Mouse (Mus musculus): ENCODE data around the gene Rorb. TPM values are rescaled to one million over a fixed set of nuclear protein-coding genes. Genes with fewer than 3 reads are reported as not detected.

Gene Rorb
- 13.1 and 17.1 TPM in 2 replicates for polyA plus RNA-seq (2015; fragmentation: Nextera tagmentation; extraction: Ambion mirVana)

DNA sequence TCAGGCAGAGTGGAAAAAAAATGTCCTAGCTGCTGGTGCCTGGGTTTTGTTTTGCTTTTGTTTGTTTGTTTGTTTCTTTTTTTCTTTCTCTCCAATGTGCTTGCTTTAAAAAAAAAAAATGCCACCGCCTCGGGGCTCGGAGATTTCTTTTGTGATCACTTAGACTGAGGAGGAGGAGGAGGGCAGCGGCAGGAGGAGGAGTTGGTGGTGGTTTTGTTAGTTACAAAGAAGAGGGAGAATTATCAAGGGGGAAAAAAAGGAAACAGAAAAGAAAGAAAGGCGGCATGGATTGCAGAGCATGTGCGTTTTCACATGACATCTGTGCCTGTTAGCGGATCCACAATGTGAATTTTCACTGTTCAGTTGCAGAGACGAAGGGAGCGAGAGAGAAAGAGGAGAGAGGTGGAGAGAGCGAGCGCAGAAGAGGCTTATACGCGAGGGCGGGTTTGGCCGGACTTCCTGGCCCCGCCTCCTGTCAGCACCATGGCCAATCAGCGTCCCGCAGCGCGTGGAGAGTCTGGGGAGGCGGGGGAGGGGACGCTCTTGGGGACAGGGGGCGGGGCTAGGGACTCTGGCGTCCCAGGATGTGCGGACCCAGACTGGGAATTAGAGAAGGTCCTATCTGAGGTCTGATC lies at the start of gene Rorb:
TSS of gene Rorb (minus strand) at position 404 of the 635 bp plus-strand sequence.
- peak within 1 kb of the TSS; percentile 80 for H3K27ac ChIP-seq
- WGBS, result under 1% methylated on average over 25 of the region's 25 CpGs
- peak within 1 kb of the TSS; percentile 73 for H3K9ac ChIP-seq
- peak within 1 kb of the TSS; percentile 94 for H3K4me2 ChIP-seq
- peak within 1 kb of the TSS; percentile 73 for H3K4me3 ChIP-seq
- H3K9me3 ChIP-seq, result no peaks in the 10 kb centered on the region
- H3K36me3 ChIP-seq (replicated peaks), result no peaks in the 10 kb centered on the region
- H3K4me1 ChIP-seq, result peaks cover 30% of the 10 kb centered on the region
- no peaks in the 10 kb centered on the region for H3K27me3 ChIP-seq (replicated peaks)
- ATAC-seq (replicated peaks), result peak; percentile 98

GRCm38 (mm10) chr19:19148847-19149246 lies 37.9 kb upstream of the Rorb start:
- H3K4me1 ChIP-seq, result peaks cover 6% of the 10 kb centered on the region; the same call in 1 of the 2 replicates
- no peaks in the 10 kb centered on the region for H3K27me3 ChIP-seq (replicated peaks)
- H3K4me3 ChIP-seq, result no peak overlapping the region
- WGBS, result 51% methylated on average over 6 of the region's 6 CpGs
- no peaks in the 10 kb centered on the region for H3K36me3 ChIP-seq (replicated peaks)
- no peak overlapping the region for H3K9ac ChIP-seq
- H3K27ac ChIP-seq, result no peak overlapping the region
- 0 out of 2 replicates have a peak overlapping the region, but pooled peaks have one; percentile 9 for H3K4me2 ChIP-seq
- H3K9me3 ChIP-seq, result no peaks in the 10 kb centered on the region
- ATAC-seq (replicated peaks), result peak; percentile 74

DNA sequence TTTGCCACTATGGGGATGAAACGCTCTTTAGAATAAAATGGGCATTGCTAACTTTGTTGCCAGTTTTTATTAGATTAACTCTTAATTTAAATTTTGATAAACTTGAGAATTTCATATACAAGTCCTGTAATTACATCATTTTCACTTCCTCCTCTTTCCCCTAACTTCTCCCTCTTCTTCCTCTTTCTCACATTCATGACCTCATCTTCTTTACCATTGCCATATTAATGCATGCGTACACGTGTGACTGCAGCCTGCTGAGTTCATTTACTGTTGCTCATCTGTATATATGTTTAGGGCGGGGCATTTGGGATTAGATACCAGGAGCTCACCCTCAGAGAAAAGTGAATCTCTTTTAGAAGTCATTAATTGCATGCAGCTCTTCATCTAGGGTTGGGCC lies 33.5 kb upstream of the Rorb start:
- 85% methylated on average over 4 of the region's 4 CpGs for WGBS
- ATAC-seq (replicated peaks), result no peak
- Histone ChIP-seq H3K27ac (no peak overlapping the region), H3K4me1 (peaks cover 6% of the 10 kb centered on the region; the same call in 1 of the 2 replicates), H3K9ac (no peak overlapping the region), H3K4me2 (no peak overlapping the region), H3K9me3 (no peaks in the 10 kb centered on the region), H3K27me3 (replicated peaks) (no peaks in the 10 kb centered on the region), H3K4me3 (no peak overlapping the region), H3K36me3 (replicated peaks) (no peaks in the 10 kb centered on the region)

DNA sequence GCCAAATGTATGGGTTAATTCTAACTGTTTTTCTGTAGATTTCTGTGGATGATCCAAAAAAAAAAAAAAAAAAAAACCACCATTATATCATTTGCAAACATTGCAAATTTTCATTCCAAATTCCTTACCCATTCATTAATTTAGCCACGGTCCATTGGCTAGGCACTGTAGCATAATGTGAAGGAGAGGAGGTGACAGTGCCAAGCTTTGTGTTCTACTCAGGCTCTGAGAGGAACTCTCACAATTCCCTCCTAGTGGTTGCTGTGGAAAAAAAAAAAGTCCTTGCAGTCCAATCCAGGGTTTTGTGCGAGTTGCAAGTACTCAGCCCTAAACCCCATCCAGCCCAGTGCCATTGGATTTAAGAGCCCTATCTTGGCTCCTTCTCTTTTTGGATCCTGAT lies 25.9 kb upstream of the Rorb start:
- no peaks in the 10 kb centered on the region for H3K4me1 ChIP-seq
- H3K4me3 ChIP-seq, result no peak overlapping the region
- H3K27me3 ChIP-seq (replicated peaks), result no peaks in the 10 kb centered on the region
- no peak overlapping the region for H3K27ac ChIP-seq
- no peaks in the 10 kb centered on the region for H3K9me3 ChIP-seq
- ATAC-seq (replicated peaks), result no peak
- H3K36me3 ChIP-seq (replicated peaks), result no peaks in the 10 kb centered on the region
- no peak overlapping the region for H3K4me2 ChIP-seq
- no peak overlapping the region for H3K9ac ChIP-seq
- 54% methylated on average over 2 of the region's 2 CpGs for WGBS

- 96% methylated on average over 2 of the region's 2 CpGs for WGBS
- no peak overlapping the region for H3K27ac ChIP-seq
- H3K9me3 ChIP-seq, result no peaks in the 10 kb centered on the region
- H3K27me3 ChIP-seq (replicated peaks), result no peaks in the 10 kb centered on the region
- no peak overlapping the region for H3K9ac ChIP-seq
- H3K4me1 ChIP-seq, result no peaks in the 10 kb centered on the region
- no peak overlapping the region for H3K4me3 ChIP-seq
- no peaks in the 10 kb centered on the region for H3K36me3 ChIP-seq (replicated peaks)
- no peak for ATAC-seq (replicated peaks)
- no peak overlapping the region for H3K4me2 ChIP-seq
These were observed 24.8 kb upstream of the Rorb start for GRCm38 (mm10) chr19:19135838-19136237.

DNA sequence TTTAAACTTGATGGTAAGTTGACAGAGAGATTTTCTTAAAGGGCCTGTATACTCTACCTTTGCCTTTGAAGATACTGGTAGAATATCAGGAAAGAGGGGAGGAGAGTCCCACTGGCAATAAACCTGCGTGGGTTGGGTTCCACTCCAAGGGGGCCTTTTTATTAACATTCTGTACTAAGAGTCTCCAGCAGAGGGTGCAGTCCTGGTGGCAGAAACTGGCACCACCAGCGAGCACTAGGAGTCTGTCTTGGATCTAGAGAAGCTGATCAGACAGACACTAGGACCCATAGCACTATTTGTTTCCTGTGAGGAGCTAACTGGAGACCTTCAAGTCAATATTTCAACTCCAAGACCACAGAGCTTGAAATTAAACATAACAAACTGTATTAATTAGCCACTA lies 11.3 kb upstream of the Rorb start:
- H3K36me3 ChIP-seq (replicated peaks), result no peaks in the 10 kb centered on the region
- H3K4me1 ChIP-seq, result no peaks in the 10 kb centered on the region
- no peak overlapping the region for H3K4me3 ChIP-seq
- no peak overlapping the region for H3K27ac ChIP-seq
- H3K4me2 ChIP-seq, result no peak overlapping the region
- no peaks in the 10 kb centered on the region for H3K9me3 ChIP-seq
- no peaks in the 10 kb centered on the region for H3K27me3 ChIP-seq (replicated peaks)
- ATAC-seq (replicated peaks), result no peak
- no peak overlapping the region for H3K9ac ChIP-seq
- 55% methylated on average over 2 of the region's 2 CpGs for WGBS

DNA sequence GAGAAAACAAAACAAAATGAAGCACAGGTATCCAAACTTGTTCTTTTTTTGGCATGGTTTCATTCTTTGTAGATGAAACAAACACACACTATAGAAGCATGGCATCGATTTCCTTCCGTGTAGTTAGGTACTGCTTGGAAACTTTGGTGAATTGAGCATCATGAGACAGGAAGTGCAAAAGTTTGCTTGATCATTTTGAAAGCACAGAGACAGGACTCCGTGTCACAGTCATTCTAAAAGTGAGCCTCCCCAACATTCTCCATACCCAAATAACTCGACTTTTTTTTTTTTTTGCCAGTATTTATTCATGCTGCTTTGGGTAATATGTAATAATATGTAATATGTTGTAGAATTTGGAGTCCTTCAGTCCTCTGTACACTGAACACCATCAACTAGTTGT lies 1.2 kb upstream of the Rorb start:
- no peak for ATAC-seq (replicated peaks)
- 63% methylated on average over 4 of the region's 4 CpGs for WGBS

DNA sequence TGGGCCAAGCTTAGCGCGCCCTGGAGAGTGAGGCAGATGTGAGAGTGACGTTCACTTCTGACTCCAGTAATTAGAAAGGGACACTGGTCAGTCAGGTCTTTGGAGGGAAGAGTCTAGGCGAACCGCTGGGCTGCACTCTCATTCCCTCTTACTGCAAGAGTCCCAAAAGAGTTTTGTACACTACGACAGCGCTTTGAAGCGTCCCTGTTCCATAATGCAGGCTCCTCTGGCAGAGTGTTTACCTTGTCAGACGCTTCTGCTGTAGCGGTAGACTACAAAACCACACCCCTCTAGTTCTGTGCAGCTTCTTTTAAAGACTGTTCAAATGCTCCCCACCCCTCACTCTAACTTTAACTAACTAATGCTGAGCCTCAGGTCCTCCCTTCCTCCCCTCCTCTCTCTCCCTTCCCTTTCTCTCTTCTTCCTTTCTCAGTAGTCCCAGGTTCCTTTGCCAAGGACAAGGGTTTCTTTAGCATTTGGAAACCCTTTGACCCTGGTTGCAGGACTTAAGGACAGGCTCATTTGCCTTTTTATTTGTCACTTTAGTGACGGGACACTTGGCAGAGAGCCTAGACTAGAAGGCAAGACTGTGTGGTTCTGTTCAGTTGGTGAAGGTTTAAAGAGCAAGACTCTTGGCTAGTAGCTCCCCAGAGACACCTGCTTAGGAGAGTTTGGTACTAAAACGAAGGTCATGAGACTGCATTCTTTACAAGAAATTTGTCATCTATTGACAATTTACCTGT lies 603 bp upstream of the Rorb start:
- peak; percentile 61 for ATAC-seq (replicated peaks)
- H3K9me3 ChIP-seq, result no peaks in the 10 kb centered on the region
- no peaks in the 10 kb centered on the region for H3K36me3 ChIP-seq (replicated peaks)
- peak overlapping the region; percentile 73; the same call in 1 of the 2 replicates for H3K9ac ChIP-seq
- H3K27me3 ChIP-seq (replicated peaks), result no peaks in the 10 kb centered on the region
- WGBS, result 3% methylated on average over 12 of the region's 12 CpGs
- peak overlapping the region; percentile 94 for H3K4me2 ChIP-seq
- peaks cover 30% of the 10 kb centered on the region for H3K4me1 ChIP-seq
- H3K27ac ChIP-seq, result peak overlapping the region; percentile 80; the same call in 1 of the 2 replicates
- peak overlapping the region; percentile 73 for H3K4me3 ChIP-seq

More for the DNA sequence above, 1.2 kb upstream of the Rorb start:
- H3K4me1 ChIP-seq, result peaks cover 30% of the 10 kb centered on the region
- H3K9ac ChIP-seq, result no peak overlapping the region
- no peak overlapping the region for H3K4me3 ChIP-seq
- H3K36me3 ChIP-seq (replicated peaks), result no peaks in the 10 kb centered on the region
- H3K9me3 ChIP-seq, result no peaks in the 10 kb centered on the region
- no peak overlapping the region for H3K4me2 ChIP-seq
- H3K27me3 ChIP-seq (replicated peaks), result no peaks in the 10 kb centered on the region
- no peak overlapping the region for H3K27ac ChIP-seq

DNA sequence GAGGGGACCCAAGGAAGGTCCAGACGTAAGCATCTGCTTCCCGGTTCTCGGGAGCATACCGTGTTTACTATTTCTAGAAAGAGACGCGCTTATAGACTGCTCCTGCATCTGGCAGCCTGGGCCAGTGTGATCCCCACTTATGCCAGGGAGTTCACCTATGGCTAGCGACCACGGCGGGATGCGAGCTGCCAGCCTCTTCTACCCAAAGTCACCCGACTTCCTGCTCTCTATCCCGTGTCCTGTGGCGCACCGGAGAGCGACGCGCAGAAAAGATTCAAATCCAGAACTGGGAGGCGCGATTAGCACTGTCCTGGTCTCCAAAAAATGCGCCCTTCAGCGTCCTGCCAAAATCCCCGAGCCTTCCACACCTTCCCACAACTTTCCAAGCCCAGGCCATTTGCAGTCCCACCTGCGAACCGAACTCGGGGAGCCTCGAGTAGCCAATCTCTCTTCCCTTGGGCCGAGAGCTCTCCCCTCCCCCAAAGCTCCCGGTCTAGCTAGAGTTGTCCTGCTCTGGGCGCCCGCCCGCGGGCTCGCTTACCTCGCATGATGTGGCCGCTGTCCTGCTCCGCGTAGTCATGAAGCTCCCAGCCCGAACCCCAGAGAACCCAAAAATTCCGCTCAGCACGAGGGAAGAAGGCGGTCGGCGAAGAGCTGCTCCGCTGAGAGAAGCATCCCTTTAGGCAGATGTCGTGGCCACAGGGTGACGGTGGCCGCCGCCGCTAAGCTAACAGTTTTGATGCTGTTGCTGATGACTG lies 806 bp downstream of the Rorb start:
- WGBS, result under 1% methylated on average over 49 of the region's 49 CpGs
- no peaks in the 10 kb centered on the region for H3K36me3 ChIP-seq (replicated peaks)

GRCm38 (mm10) chr19:19108596-19109381 lies 2.2 kb downstream of the Rorb start:
- Histone ChIP-seq H3K4me3 (peak overlapping the region; percentile 73), H3K4me1 (peaks cover 30% of the 10 kb centered on the region), H3K36me3 (replicated peaks) (no peaks in the 10 kb centered on the region), H3K4me2 (peak overlapping the region; percentile 94), H3K9ac (0 out of 2 replicates have a peak overlapping the region, but pooled peaks have one; percentile 14), H3K27me3 (replicated peaks) (no peaks in the 10 kb centered on the region), H3K9me3 (no peaks in the 10 kb centered on the region), H3K27ac (no peak overlapping the region)
- WGBS, result 33% methylated on average over 13 of the region's 13 CpGs
- ATAC-seq (replicated peaks), result no peak

More for the DNA sequence above, 806 bp downstream of the Rorb start:
- Histone ChIP-seq H3K27ac (peak overlapping the region; percentile 80), H3K4me2 (peak overlapping the region; percentile 94), H3K27me3 (replicated peaks) (no peaks in the 10 kb centered on the region), H3K4me3 (peak overlapping the region; percentile 73), H3K9me3 (no peaks in the 10 kb centered on the region), H3K9ac (peak overlapping the region; percentile 73), H3K4me1 (peaks cover 30% of the 10 kb centered on the region)
- peak; percentile 69 for ATAC-seq (replicated peaks)

DNA sequence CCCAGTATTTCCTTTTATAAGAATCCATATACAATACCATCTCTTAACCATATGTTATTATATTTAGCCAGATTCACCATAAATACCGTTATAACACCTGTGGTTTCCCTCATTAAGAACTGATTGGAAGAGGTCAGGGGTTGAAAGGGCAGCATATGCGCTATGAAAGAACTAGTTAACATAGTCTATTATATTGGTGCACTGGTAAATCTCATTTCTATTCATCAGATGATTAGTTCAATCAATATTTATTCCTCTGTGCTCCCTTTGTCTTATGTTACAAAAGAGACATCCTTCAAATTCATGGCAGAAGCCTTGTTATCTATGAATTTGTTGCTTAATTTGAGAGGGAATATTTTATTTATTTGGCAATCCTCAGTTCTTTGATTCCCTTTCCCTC lies 6.4 kb downstream of the Rorb start:
- H3K9me3 ChIP-seq, result no peaks in the 10 kb centered on the region
- H3K27ac ChIP-seq, result no peak overlapping the region
- no peaks in the 10 kb centered on the region for H3K36me3 ChIP-seq (replicated peaks)
- no peak overlapping the region for H3K4me3 ChIP-seq
- H3K9ac ChIP-seq, result no peak overlapping the region
- peaks cover 20% of the 10 kb centered on the region for H3K4me1 ChIP-seq
- H3K4me2 ChIP-seq, result no peak overlapping the region
- 76% methylated on average over 2 of the region's 2 CpGs for WGBS
- no peaks in the 10 kb centered on the region for H3K27me3 ChIP-seq (replicated peaks)
- ATAC-seq (replicated peaks), result no peak

Measured in midbrain, embryonic 15.5 days (tissue).